In genomic region chr2:167205918-167206629, GRCm38 (mm10) we compare ENCODE assay signal across 29 mouse cellular contexts. TPM values are rescaled to one million over a fixed set of nuclear protein-coding genes. Genes with fewer than 3 reads are reported as not detected.
DNase-seq lines count a peak whose midpoint lies in the region; ATAC-seq lines count a peak whose summit lies in the region.
"Had no signal": no experiment of that assay in that cellular context is flagged by ENCODE, and none has a peak within 500 bp of the region (broad histone marks: within the 10 kb centered on the region; RNA-seq: fewer than 3 reads in every experiment).

No protein-coding gene starts in this region.

- ATAC-seq in embryonic facial prominence, embryonic 12.5 days (ENCODE audit: insufficient number of reproducible peaks, insufficient read depth, low FRiP score, low TSS enrichment): peak; percentile 73
- peak; percentile 30; the same call in 1 of the 2 replicates for ATAC-seq in kidney, embryonic 16.5 days (ENCODE audit: low FRiP score, low TSS enrichment)
- peak; percentile 90 for ATAC-seq in embryonic facial prominence, embryonic 14.5 days (ENCODE audit: low read depth)
- no peak for ATAC-seq in activated CD4-positive, CD25-positive, alpha-beta regulatory T cell, adult 4 months
- ATAC-seq: forebrain, postnatal 0 days; intestine, postnatal 0 days; midbrain, embryonic 16.5 days had no signal

- no peaks in the 10 kb centered on the region for H3K36me3 ChIP-seq in embryonic facial prominence, embryonic 12.5 days
- H3K36me3 ChIP-seq in embryonic facial prominence, embryonic 10.5 days (replicated peaks): peaks cover 22% of the 10 kb centered on the region
- H3K36me3 ChIP-seq in kidney, embryonic 16.5 days (ENCODE audit: insufficient read depth, low read length): no peaks in the 10 kb centered on the region
- no peaks in the 10 kb centered on the region for H3K36me3 ChIP-seq in embryonic facial prominence, embryonic 14.5 days (ENCODE audit: control insufficient read depth, insufficient read depth, low read length)
- H3K36me3 ChIP-seq: forebrain, embryonic 12.5 days; liver, embryonic 13.5 days had no signal

- H3K27me3 ChIP-seq in embryonic facial prominence, embryonic 12.5 days: no peaks in the 10 kb centered on the region
- no peaks in the 10 kb centered on the region for H3K27me3 ChIP-seq in embryonic facial prominence, embryonic 10.5 days (replicated peaks; ENCODE audit: low read depth, poor library complexity, severe bottlenecking)
- H3K27me3 ChIP-seq in kidney, embryonic 16.5 days (ENCODE audit: insufficient read depth, low read length): no peaks in the 10 kb centered on the region
- no peaks in the 10 kb centered on the region for H3K27me3 ChIP-seq in embryonic facial prominence, embryonic 14.5 days (replicated peaks; ENCODE audit: control insufficient read depth, insufficient read depth, low read length)
- H3K27me3 ChIP-seq: forebrain, embryonic 12.5 days; limb, embryonic 15.5 days; liver, embryonic 13.5 days had no signal

- WGBS in embryonic facial prominence, embryonic 12.5 days: 80% methylated on average over 18 of the region's 18 CpGs
- 88% methylated on average over 18 of the region's 18 CpGs for WGBS in embryonic facial prominence, embryonic 10.5 days
- WGBS in kidney, embryonic 16.5 days: 75% methylated on average over 18 of the region's 18 CpGs
- 69% methylated on average over 18 of the region's 18 CpGs for WGBS in embryonic facial prominence, embryonic 14.5 days

- no peak overlapping the region for H3K4me3 ChIP-seq in embryonic facial prominence, embryonic 12.5 days
- no peak overlapping the region for H3K4me3 ChIP-seq in embryonic facial prominence, embryonic 10.5 days
- no peak overlapping the region for H3K4me3 ChIP-seq in kidney, embryonic 16.5 days (ENCODE audit: low read length)
- no peak overlapping the region for H3K4me3 ChIP-seq in embryonic facial prominence, embryonic 14.5 days (ENCODE audit: low read depth, low read length)
- H3K4me3 ChIP-seq: erythroblast, embryonic 14.5 days; forebrain, embryonic 12.5 days; limb, embryonic 15.5 days; liver, embryonic 13.5 days had no signal

- no peak overlapping the region for H3K27ac ChIP-seq in embryonic facial prominence, embryonic 12.5 days
- H3K27ac ChIP-seq in embryonic facial prominence, embryonic 10.5 days (replicated peaks): no peak overlapping the region
- H3K27ac ChIP-seq in kidney, embryonic 16.5 days (ENCODE audit: low read length): no peak overlapping the region
- peak overlapping the region; percentile 28; the same call in 1 of the 2 replicates for H3K27ac ChIP-seq in embryonic facial prominence, embryonic 14.5 days (replicated peaks; ENCODE audit: low read depth, low read length)
- H3K27ac ChIP-seq: forebrain, embryonic 12.5 days; limb, embryonic 15.5 days; liver, embryonic 13.5 days; stomach, postnatal 0 days had no signal

- H3K4me2 ChIP-seq in embryonic facial prominence, embryonic 12.5 days (replicated peaks): no peak overlapping the region
- no peak overlapping the region for H3K4me2 ChIP-seq in kidney, embryonic 16.5 days (replicated peaks; ENCODE audit: low read depth, low read length)
- H3K4me2 ChIP-seq in embryonic facial prominence, embryonic 14.5 days (ENCODE audit: low read depth, low read length): no peak overlapping the region
- H3K4me2 ChIP-seq: forebrain, embryonic 12.5 days; limb, embryonic 15.5 days; liver, embryonic 13.5 days had no signal

- no peaks in the 10 kb centered on the region for H3K9me3 ChIP-seq in embryonic facial prominence, embryonic 12.5 days
- H3K9me3 ChIP-seq in embryonic facial prominence, embryonic 10.5 days: no peaks in the 10 kb centered on the region
- H3K9me3 ChIP-seq in kidney, embryonic 16.5 days (ENCODE audit: low read length): no peaks in the 10 kb centered on the region
- H3K9me3 ChIP-seq in embryonic facial prominence, embryonic 14.5 days (ENCODE audit: control insufficient read depth, low read length): no peaks in the 10 kb centered on the region
- H3K9me3 ChIP-seq: forebrain, embryonic 12.5 days; limb, embryonic 15.5 days; liver, embryonic 13.5 days had no signal

- peaks cover 9% of the 10 kb centered on the region for H3K4me1 ChIP-seq in embryonic facial prominence, embryonic 12.5 days
- H3K4me1 ChIP-seq in embryonic facial prominence, embryonic 10.5 days: peaks cover 21% of the 10 kb centered on the region
- peaks cover 17% of the 10 kb centered on the region; the same call in 1 of the 2 replicates for H3K4me1 ChIP-seq in kidney, embryonic 16.5 days (ENCODE audit: insufficient read depth, low read length)
- peaks cover 4% of the 10 kb centered on the region; the same call in 1 of the 2 replicates for H3K4me1 ChIP-seq in embryonic facial prominence, embryonic 14.5 days (ENCODE audit: control insufficient read depth, insufficient read depth, low read length)
- H3K4me1 ChIP-seq: liver, embryonic 13.5 days had no signal

- intact Hi-C loops in left cerebral cortex, postnatal 4 days (cut with DNase I): no loop called here

- no peak overlapping the region for H3K9ac ChIP-seq in embryonic facial prominence, embryonic 12.5 days
- H3K9ac ChIP-seq in kidney, embryonic 16.5 days (replicated peaks; ENCODE audit: low read length): no peak overlapping the region
- no peak overlapping the region for H3K9ac ChIP-seq in embryonic facial prominence, embryonic 14.5 days (ENCODE audit: low read depth, low read length)
- H3K9ac ChIP-seq: forebrain, embryonic 12.5 days; forebrain, postnatal 0 days; limb, embryonic 15.5 days; liver, embryonic 13.5 days had no signal

- DNase-seq in embryonic facial prominence, embryonic 10.5 days (ENCODE audit: low spot score): no peak
- no peak for DNase-seq in kidney, adult 8-10 months
- DNase-seq in 3134 (ENCODE audit: extremely low read depth, insufficient read length, low spot score): peak; percentile 66
- DNase-seq in embryonic facial prominence, embryonic 14.5 days (ENCODE audit: low spot score): peak; percentile 84
- DNase-seq in left cerebral cortex, postnatal 4 days: no peak
- DNase-seq: adrenal gland, adult 8-10 months; cerebellum, adult 2 months; cerebellum, postnatal 14 days; forebrain, postnatal 0 days; heart, postnatal 14 days; kidney, postnatal 14 days; layer of hippocampus, adult 9-11 months; liver, embryonic 13.5 days; lung, adult 18-20 months; lung, postnatal 14 days; right cerebral cortex, postnatal 25 days; spleen, adult 18-20 months; thymus, adult 18-20 months; thymus, postnatal 25 days had no signal

RNA-seq across cellular contexts. Expression of gene Kcnb1, which starts 16.1 kb away (rescaled TPM):
- 0.93 and 1.3 TPM in 2 replicates for polyA plus RNA-seq in embryonic facial prominence, embryonic 12.5 days (2016; fragmentation: Nextera tagmentation; extraction: Ambion mirVana)
- polyA plus RNA-seq in embryonic facial prominence, embryonic 10.5 days (2016; fragmentation: Nextera tagmentation; extraction: Ambion mirVana): 0.40 and 0.52 TPM in 2 replicates
- polyA plus RNA-seq in kidney, embryonic 16.5 days (2015; fragmentation: Nextera tagmentation; extraction: Ambion mirVana): 1.1 and 1.2 TPM in 2 replicates
- polyA plus RNA-seq in embryonic facial prominence, embryonic 14.5 days (2014; fragmentation: Nextera tagmentation; extraction: Ambion mirVana): 1.7 and 2.1 TPM in 2 replicates
- 10 to 100 TPM; 46.5 to 50.9 TPM for total RNA-seq in left cerebral cortex, postnatal 4 days (2021)
- under 1 TPM; 0.61 to 0.96 TPM for polyA plus RNA-seq in activated CD4-positive, CD25-positive, alpha-beta regulatory T cell, adult 4 months (2017; shearing (Covaris generic))
- polyA plus RNA-seq: erythroblast, embryonic 14.5 days had no signal

RNA-seq across cellular contexts. Expression of gene Ptgis, which starts 34.3 kb away (rescaled TPM):
- 17.7 and 19.1 TPM in 2 replicates for polyA plus RNA-seq in embryonic facial prominence, embryonic 12.5 days (2016; fragmentation: Nextera tagmentation; extraction: Ambion mirVana)
- 13.7 and 14.6 TPM in 2 replicates for polyA plus RNA-seq in embryonic facial prominence, embryonic 10.5 days (2016; fragmentation: Nextera tagmentation; extraction: Ambion mirVana)
- polyA plus RNA-seq in kidney, embryonic 16.5 days (2015; fragmentation: Nextera tagmentation; extraction: Ambion mirVana): 18.4 and 20.6 TPM in 2 replicates
- polyA plus RNA-seq in embryonic facial prominence, embryonic 14.5 days (2014; fragmentation: Nextera tagmentation; extraction: Ambion mirVana): 37.6 and 38.3 TPM in 2 replicates
- total RNA-seq in left cerebral cortex, postnatal 4 days (2021): 1 to 10 TPM; 2.6 to 3.2 TPM
- under 1 TPM in 1 of 2 experiments, not detected in 1; 0.17 TPM for polyA plus RNA-seq in activated CD4-positive, CD25-positive, alpha-beta regulatory T cell, adult 4 months (2017; shearing (Covaris generic))
- total RNA-seq: neutrophil, adult 5-6 weeks had no signal
- polyA plus RNA-seq: erythroblast, embryonic 14.5 days had no signal

Comparison
In these comparisons a context has a peak if more than half of its experiments do, and no peak if none do; other contexts are left out.
1. DNase-seq: peak in 3134 (single experiment) and embryonic facial prominence, embryonic 14.5 days (single experiment); none in embryonic facial prominence, embryonic 10.5 days (single experiment), kidney, adult 8-10 months (0 of 2) and left cerebral cortex, postnatal 4 days (single experiment).
2. RNA of gene Ptgis, which starts 34.3 kb away (polyA plus RNA-seq): 37.6 to 38.3 TPM in embryonic facial prominence, embryonic 14.5 days, 18.4 to 20.6 TPM in kidney, embryonic 16.5 days, 17.7 to 19.1 TPM in embryonic facial prominence, embryonic 12.5 days and 13.7 to 14.6 TPM in embryonic facial prominence, embryonic 10.5 days; 0.17 TPM in activated CD4-positive, CD25-positive, alpha-beta regulatory T cell, adult 4 months; every median in the first group is over 10 times any median in the second.